Mouse (Mus musculus) ES-E14 (cell line): ENCODE measurements around the gene Il10rb. TPM values are rescaled to one million over a fixed set of nuclear protein-coding genes. Genes with fewer than 3 reads are reported as not detected.

Experiments
- DNase-seq: peaks from one replicate; pipeline ENCODE4 v3.0.0-alpha.2; 2013; ENCODE audit warnings: low read depth, low spot score
- H3K27ac ChIP-seq: 2 replicates; pipeline ENCODE4 v1.5.1; 2012; ENCODE audit warnings: low read depth, mild to moderate bottlenecking, low read length, moderate library complexity, mixed read lengths; ENCODE audit not compliant: poor library complexity, insufficient read depth, severe bottlenecking
- H3K36me3 ChIP-seq: 2 replicates; pipeline ENCODE4 v1.6.1; 2012; ENCODE audit warnings: mild to moderate bottlenecking, low read length, moderate library complexity, mixed read lengths; ENCODE audit not compliant: control insufficient read depth, poor library complexity, insufficient read depth, severe bottlenecking
- H3K4me1 ChIP-seq, 2 experiments: fragments of 150-350 bp in 1 of 2; sonication (generic) in 1 of 2; 2 replicates each; pipeline ENCODE4 v1.6.1; 2012; ENCODE audit warnings: low read length in 2 of 2, mild to moderate bottlenecking in 1 of 2, mixed read lengths in 1 of 2; ENCODE audit not compliant: control insufficient read depth in 2 of 2, insufficient read depth in 2 of 2, poor library complexity in 1 of 2
- H3K4me3 ChIP-seq, 2 experiments: fragments of 150-350 bp in 1 of 2; sonication (generic) in 1 of 2; 2 replicates each; pipeline ENCODE4 v1.5.1; 2012; ENCODE audit warnings: low read length in 2 of 2, low read depth in 1 of 2, mild to moderate bottlenecking in 1 of 2, mixed read lengths in 1 of 2; ENCODE audit not compliant: insufficient read depth in 1 of 2, poor library complexity in 1 of 2, severe bottlenecking in 1 of 2
- H3K9ac ChIP-seq: 2 replicates; pipeline ENCODE4 v1.6.1; 2012; ENCODE audit warnings: low read depth, mild to moderate bottlenecking, low read length, mixed read lengths; ENCODE audit not compliant: poor library complexity, insufficient read depth, severe bottlenecking
- H3K9me3 ChIP-seq: fragments of 150-350 bp; sonication (generic); 2 replicates; pipeline ENCODE4 v1.6.1; 2012; ENCODE audit warnings: low read depth, mild to moderate bottlenecking, low read length; ENCODE audit not compliant: control insufficient read depth, insufficient read depth
- CHD2 ChIP-seq: IDR thresholded peaks from 2 replicates; pipeline ENCODE4 v1.6.1; 2014; ENCODE audit warnings: mild to moderate bottlenecking, low read depth, low read length, inconsistent platforms
- HCFC1 ChIP-seq: IDR thresholded peaks from 2 replicates; pipeline ENCODE4 v1.6.1; 2012; ENCODE audit warnings: low read length, inconsistent platforms, borderline replicate concordance; ENCODE audit not compliant: insufficient read depth
- MAFK ChIP-seq: IDR thresholded peaks from 2 replicates; pipeline ENCODE4 v1.6.1; 2014; ENCODE audit warnings: mild to moderate bottlenecking, low read depth, low read length, inconsistent platforms; ENCODE audit not compliant: insufficient read depth
- ZC3H11A ChIP-seq: IDR thresholded peaks from 2 replicates; pipeline ENCODE4 v1.6.1; 2012; ENCODE audit warnings: low read depth, mild to moderate bottlenecking, inconsistent platforms, low read length, borderline replicate concordance
- ZNF384 ChIP-seq: IDR thresholded peaks from 2 replicates; pipeline ENCODE4 v1.6.1; 2012; ENCODE audit warnings: low read depth, low read length, inconsistent platforms
- in situ Hi-C, 2 experiments: fragments of 600-800 bp; cut with MboI; formaldehyde crosslinking; loops; one replicate each; pipeline ENCODE4 v1.15.1; 2025; ENCODE audit warnings: low sequenced_read_pairs in 2 of 2, inconsistent platforms in 1 of 2; ENCODE audit not compliant: unreplicated experiment in 2 of 2
- total RNA-seq: library from RNA; depleted of rRNA; stranded (reverse); fragments of 300-350 nt; gene quantifications from 2 replicates; pipeline ENCODE4 v1.2.3, GENCODE M21; 2012; rRNA removed

Il10rb gene
- 2.3 and 3.4 TPM in 2 replicates for total RNA-seq

GRCm38 (mm10) chr16:91405640-91406584, at the start of gene Il10rb:
TSS of gene Il10rb (plus strand) at chr16:91406164.
- no peak for TF ChIP-seq ZNF384
- no peak for TF ChIP-seq MAFK
- no peak for TF ChIP-seq ZC3H11A
- no peak for TF ChIP-seq CHD2
- no peak for TF ChIP-seq HCFC1
- Histone ChIP-seq H3K4me1 (no peaks in the 10 kb centered on the region), H3K36me3 (no peaks in the 10 kb centered on the region), H3K4me3 (peak within 1 kb of the TSS; percentile 63 to 77), H3K9me3 (no peaks in the 10 kb centered on the region), H3K27ac (no peak within 1 kb of the TSS), H3K9ac (peak within 1 kb of the TSS; percentile 71)
- in situ Hi-C loops: no loop called here
- no peak for DNase-seq

- no peaks in the 10 kb centered on the region for H3K36me3 ChIP-seq
- H3K27ac ChIP-seq: no peak overlapping the region
- DNase-seq: no peak
- TF ChIP-seq ZNF384: no peak
- TF ChIP-seq MAFK: no peak
- no peak for TF ChIP-seq CHD2
- no peak for TF ChIP-seq HCFC1
- TF ChIP-seq ZC3H11A: no peak
- no peaks in the 10 kb centered on the region for H3K9me3 ChIP-seq
- no peak overlapping the region for H3K4me3 ChIP-seq
- in situ Hi-C loops: loop anchor here in 1 of 2 experiments (25.0 kb wide), 1 partner anchor 270 kb away; the partner anchor contains the start of gene 4932438H23Rik
- no peak overlapping the region for H3K9ac ChIP-seq
- no peaks in the 10 kb centered on the region for H3K4me1 ChIP-seq
Measured at GRCm38 (mm10) chr16:91356760-91357525, 49.0 kb upstream of the Il10rb start.

- Histone ChIP-seq H3K27ac (no peak overlapping the region), H3K36me3 (no peaks in the 10 kb centered on the region), H3K9ac (no peak overlapping the region), H3K9me3 (no peaks in the 10 kb centered on the region), H3K4me3 (no peak overlapping the region), H3K4me1 (no peaks in the 10 kb centered on the region)
- in situ Hi-C loops: loop anchor here in 1 of 2 experiments (25.0 kb wide), 1 partner anchor 270 kb away; the partner anchor contains the start of gene 4932438H23Rik
- TF ChIP-seq ZNF384 (no peak), CHD2 (no peak), MAFK (no peak), HCFC1 (no peak), ZC3H11A (no peak)
- DNase-seq: no peak
Measured at GRCm38 (mm10) chr16:91357526-91357900, 48.5 kb upstream of the Il10rb start.

GRCm38 (mm10) chr16:91358555-91358954, 47.4 kb upstream of the Il10rb start:
- H3K4me1 ChIP-seq: no peaks in the 10 kb centered on the region
- peak; percentile 82 for TF ChIP-seq ZC3H11A
- TF ChIP-seq HCFC1: no peak
- TF ChIP-seq CHD2: no peak
- no peaks in the 10 kb centered on the region for H3K9me3 ChIP-seq
- in situ Hi-C loops: loop anchor here in 1 of 2 experiments (25.0 kb wide), 1 partner anchor 271 kb away; the partner anchor contains the start of gene 4932438H23Rik
- no peak overlapping the region for H3K4me3 ChIP-seq
- no peak overlapping the region for H3K27ac ChIP-seq
- H3K36me3 ChIP-seq: no peaks in the 10 kb centered on the region
- DNase-seq: peak; percentile 78
- no peak overlapping the region for H3K9ac ChIP-seq
